Mouse (Mus musculus): Measurements from ENCODE around the gene Ctns.
A peak's percentile ranks its signal among the peaks of the same experiment; 100 is the strongest.

The Ctns gene

DNA sequence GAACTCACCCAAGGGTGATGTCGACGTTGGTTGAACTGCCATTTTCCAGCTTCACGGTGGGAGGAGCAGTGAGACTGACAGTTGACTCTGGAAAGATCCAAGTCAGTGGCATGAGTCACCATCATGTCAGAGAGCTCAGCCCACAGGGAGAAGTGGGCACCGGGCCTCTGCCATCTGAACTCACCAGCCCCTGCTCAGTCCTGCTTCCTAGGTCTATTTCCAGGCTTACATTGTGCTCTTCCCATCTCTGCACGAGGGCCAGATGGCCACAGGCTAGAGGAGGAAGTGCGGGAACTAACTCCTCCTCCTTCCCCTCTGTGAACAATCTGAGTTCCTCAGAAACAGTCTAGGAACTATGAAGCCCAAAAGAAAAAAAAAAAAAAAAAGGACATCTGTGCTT is 5.8 kb downstream of the Ctns start:
- no peak for DNase-seq

DNA sequence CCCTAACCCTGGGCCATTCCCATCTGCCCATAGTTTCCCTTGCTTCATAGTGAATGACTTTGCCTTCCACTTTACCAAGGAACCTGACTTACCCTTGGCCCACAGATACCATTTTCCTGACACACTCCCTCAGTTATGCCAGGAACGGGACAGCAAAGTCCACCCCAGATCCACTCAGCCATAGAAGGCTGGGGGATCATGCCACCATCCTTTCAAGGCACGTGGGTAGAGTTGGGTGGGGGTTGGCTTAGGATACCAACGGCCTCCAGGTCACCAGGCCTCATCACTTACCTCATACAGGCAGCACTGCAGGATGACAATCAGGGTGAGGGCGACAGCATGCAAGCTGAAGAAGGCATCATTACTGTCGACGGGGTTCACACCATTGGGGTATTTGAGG is 11.6 kb downstream of the Ctns start:
- no peak for DNase-seq

DNA sequence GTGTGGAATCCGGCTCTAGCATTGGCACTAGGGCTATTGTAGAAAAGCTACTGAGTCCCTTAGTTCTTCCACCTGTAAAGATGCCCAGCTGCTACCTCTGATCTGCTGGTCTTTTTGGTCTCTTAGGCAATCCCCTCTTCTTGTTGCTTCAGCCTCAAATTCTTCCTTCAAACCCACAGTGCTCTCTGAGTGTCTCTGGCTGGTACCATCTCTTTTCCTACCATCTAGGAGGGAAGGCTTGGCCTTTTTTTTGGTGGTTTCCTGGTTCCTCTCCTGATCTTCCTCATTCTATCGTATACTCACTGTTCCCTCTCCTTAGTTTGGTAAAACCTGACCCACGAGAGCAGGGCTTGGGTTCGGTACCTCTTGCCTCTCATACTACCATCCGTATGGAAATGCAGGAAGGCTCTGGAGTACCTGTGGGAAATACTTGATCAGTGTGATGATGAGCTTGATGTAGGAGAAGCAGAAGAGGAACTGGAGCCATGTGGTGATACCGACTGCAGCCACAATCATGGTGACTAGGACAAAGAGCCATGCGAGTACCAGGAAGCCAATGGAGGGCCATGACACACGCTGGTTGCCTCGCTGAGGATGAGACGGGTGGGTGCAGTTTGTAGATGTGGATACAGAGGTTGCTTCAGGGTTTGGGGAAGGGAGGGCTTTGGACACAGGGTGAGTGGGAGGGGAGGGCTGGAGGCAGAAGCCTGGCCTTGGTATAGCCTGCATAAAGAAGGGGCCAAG is 12.8 kb downstream of the Ctns start:
- no peak for DNase-seq

DNA sequence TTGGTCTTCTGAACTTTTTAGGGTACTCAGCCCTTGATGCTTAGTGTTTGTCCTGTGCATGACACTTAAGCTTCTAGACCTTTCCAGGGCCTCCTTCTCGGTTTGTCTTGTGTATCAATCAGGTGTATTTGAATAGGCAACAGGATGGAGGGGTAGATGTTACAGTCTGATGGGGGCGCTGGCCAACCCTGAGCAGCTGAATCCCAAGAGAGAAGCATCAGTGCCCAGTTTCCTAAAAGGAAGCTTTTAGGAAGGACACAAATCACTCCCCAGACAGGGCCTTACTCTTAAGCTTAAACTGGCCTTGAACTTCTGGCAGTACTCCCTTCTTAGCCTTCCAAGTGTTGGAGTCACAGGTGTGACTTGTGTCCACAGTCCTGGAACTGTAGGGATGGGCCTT is 20.9 kb downstream of the Ctns start:
- peak in 1 of 2 experiments; percentile 10 for DNase-seq

DNA sequence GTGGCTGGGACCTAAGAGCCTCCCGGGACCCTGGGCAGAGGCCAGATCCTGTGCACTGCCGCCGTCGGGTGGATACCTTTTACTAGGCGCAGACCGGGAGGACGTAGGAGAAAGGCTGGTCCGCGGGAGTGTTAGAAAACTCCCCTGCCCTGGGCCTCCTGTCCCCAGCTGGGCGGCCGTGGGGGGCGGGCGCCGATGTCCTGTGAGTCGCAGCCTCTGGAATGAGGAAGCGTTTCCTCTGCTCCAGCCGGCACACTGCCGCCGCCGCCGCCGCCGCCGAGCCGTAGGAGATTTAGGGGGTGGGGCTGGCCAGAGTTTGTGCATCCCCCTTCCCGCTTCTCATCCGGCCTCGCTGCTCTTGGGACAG is 21.4 kb downstream of the Ctns start:
- DNase-seq: no peak

DNA sequence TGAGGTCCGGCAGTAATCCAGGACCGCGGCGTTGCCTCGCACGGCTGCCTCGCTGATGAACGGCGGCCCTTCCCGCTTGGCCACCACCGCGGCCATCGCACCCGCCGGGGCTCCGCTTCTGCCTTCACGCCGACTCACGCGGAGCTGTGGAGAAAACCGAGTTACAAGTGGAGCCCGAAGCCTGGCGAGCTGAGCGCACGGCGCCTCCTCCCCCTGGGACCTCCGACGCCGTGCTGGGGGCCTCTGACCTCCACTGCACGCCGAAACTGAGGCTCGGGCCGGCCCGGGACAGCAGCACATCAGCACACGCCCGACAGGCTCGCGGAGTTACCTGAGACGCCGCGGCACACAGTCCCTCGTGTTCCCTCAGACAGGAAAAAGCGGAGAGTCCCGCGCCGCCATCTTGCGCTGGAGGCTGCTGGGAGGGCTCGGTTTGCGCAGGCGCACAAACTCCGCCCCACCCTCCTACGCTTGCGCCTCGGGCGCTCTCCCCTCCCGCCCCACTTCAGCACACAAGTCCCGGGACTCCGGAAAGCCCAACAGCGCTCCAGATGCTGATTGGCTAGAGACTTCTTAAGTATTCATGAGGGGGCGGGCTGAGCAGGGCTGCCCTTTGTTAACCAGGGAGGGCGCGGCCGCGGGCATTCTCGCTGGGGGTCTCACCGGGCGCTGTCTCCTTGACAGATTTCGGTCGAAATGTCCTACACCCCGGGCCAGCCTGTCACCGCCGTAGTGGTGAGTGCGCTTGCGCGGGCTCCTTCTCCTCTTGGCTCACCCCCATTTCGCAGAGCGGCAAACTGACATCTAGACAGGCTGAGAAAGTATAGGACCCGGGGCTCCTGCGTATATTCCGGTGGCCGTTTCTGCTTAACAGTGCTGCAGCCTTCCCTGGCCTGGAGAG is 22.0 kb downstream of the Ctns start, which contains the start of the genes Emc6 and Tax1bp3:
TSS of gene Emc6 (minus strand) at position 430 of the 901 bp plus-strand sequence.
TSS of gene Tax1bp3 (plus strand) at position 476 of the 901 bp plus-strand sequence.
- peak; percentile 96 to 97 for DNase-seq

DNA sequence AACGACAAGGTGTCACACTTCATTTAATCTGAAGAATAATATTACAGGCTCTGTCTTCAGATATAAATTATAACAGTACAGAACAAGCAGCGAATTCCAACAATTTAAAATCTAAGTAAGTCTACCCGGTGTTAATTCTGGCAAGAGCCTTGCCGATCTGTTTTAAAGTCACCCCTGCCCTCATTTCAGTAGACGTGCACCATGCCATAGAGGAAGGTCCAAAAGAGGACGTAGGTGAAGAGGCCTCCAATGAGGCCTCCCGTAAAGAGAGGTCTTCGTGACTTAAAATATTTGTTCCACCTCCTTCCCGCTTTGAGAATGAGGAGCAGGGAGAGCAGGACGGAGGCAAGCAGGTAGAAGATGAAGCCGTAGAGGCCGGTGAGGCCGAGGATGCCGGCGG is 22.7 kb downstream of the Ctns start:
- no peak for DNase-seq

DNA sequence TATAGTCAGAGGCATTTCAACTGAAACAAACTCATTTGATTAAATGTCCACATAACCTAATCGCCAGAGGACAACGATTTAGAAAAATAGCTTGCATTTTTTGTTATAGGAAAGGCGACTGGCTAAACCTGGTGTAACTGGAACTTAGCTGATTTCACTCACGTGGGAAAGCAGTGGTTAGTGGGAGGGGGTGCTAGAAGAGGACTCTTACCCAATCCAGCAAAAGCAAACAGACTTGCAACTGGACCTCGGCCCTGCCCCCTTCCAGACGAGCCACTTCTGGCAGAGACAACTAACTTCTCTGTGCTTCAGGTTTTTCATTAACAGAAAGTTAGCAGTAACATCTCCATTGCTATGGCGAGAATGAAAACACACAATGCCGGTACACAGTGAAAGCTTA is 23.2 kb downstream of the Ctns start:
- DNase-seq: no peak

DNA sequence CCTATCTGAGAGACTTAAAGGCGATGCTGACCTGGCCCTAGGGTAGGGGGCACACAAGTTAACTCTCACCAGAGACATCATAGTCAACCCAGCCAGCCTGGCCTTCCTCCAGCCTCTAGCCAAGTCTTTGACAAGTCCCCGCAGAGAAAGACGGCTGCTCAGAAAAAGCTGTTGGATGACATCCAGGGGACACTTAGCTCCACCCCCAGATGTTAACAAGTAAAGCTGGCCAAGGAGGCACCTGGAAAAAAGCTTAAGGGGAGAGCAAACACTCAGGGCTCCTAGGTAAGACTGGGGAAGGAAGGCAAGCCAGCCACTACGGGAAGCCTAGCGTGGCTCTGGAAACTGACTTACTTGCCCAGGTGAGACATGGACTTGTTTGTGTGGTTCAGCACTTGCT is 26.7 kb downstream of the Ctns start:
- DNase-seq: no peak

DNA sequence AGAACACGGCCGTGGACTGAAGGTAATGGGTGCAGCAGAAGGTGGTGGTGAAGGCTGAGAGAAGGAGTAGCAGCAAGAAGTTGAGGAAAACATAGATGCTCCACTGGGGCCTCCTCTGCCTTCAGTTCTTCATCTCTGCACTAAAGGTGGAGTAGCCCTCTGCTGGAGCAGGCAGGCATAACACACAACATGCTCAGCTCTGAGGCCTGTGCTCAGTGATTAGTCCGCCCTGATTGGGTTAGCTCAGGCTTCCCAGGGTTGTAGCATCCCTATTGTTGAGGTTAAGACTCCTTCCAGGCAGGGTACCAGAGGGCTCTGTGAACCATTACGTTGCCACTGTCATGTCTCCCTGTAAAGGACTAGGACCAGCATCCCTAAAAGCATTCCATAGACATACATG is 29.6 kb downstream of the Ctns start:
- peak; percentile 60 to 63 for DNase-seq

DNA sequence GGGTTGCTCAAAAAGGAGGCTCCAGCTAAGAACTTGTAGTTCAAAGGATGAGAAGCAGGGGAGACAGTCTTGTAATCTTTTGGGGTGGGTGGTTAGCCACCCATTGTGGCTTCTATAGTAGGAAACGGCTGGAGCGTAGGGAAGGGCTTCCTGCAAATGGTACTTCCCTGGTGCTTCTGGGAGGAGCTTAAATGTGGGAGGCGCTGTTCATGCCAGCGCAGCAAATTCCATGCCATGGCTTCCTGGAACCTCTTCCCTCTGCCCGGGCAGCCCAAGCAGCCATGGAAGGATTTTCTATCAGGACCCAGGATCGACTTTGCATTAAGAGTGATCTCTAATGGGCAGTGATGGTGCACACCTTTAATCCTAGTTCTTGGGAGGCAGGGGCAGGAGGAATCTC is 30.3 kb downstream of the Ctns start:
- DNase-seq: no peak

DNA sequence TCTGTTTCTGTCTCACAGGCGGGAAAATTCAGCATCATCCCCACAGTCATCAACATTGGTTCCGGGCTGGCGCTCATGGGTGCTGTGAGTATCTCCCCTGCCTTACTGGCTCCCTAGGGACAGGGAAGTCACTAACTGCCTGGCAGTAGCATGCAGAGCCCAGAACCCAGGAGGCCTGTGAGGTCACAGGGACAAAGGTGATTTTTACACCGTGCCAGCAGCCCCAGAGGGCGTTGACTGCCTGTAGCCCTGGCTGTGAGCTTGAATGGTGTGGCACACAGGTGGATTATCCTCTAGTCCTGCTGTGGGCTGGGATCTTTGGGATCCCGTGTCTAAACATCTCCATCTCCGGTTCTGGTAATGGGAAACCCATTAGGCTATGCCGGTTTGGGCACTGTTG is 30.8 kb downstream of the Ctns start:
- DNase-seq: no peak

DNA sequence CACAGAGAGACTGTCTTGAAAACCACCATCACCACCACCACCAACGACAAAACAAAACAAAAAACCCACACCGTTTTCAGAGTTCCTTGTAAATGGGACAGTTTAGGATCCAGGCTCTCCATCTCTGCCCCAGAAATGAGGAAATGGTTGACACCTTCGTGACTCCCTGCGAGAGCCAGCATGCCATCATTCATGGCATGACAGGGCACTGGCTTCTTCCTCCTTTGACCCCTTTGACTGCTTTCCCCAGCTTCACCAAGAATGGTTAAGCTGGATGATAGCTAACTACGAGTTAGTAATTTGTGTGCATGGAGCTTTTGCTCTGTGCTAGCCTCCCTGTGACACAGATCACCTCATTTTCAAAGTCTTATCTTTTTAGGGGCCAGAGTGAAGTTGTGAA is 36.6 kb downstream of the Ctns start:
- no peak for DNase-seq

DNA sequence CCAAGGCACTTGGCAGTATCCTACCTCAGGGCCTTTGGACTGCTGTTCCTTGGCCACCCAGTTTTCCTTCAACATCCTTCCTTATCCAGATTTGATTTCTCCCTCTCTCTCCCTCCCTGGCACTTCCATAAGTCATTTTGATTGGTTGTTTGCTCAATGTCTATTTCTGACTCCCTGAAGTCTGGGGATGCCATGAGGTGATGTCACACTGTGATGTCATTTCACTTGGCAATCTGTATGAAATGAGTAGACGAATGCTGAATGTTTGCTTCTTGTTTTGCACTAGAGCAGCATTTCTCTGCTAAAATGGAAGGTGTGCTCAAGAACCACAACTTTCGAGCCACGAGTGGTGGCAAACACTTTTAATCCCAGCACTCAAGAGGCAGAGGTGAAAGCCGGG is 37.2 kb downstream of the Ctns start:
- DNase-seq: no peak

DNA sequence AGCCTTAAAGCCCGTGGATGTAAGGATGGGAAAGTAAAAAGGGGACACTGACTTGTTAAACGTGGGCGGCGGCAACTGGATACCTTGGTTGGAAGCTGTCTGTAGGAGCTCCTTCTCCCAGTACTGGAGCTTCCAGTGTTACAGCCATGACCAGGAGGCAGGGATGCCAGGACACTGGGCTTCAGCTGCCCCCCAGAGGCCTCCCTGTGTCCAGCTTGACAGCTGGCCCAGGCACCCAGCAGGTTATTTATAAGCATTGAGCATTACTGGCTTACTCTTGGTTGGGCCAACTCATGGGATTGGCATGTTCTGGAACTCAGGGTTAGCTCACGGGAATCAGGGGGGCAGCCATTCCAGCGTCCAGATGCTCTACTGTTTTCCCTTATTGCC is 38.0 kb downstream of the Ctns start:
- DNase-seq: no peak

DNA sequence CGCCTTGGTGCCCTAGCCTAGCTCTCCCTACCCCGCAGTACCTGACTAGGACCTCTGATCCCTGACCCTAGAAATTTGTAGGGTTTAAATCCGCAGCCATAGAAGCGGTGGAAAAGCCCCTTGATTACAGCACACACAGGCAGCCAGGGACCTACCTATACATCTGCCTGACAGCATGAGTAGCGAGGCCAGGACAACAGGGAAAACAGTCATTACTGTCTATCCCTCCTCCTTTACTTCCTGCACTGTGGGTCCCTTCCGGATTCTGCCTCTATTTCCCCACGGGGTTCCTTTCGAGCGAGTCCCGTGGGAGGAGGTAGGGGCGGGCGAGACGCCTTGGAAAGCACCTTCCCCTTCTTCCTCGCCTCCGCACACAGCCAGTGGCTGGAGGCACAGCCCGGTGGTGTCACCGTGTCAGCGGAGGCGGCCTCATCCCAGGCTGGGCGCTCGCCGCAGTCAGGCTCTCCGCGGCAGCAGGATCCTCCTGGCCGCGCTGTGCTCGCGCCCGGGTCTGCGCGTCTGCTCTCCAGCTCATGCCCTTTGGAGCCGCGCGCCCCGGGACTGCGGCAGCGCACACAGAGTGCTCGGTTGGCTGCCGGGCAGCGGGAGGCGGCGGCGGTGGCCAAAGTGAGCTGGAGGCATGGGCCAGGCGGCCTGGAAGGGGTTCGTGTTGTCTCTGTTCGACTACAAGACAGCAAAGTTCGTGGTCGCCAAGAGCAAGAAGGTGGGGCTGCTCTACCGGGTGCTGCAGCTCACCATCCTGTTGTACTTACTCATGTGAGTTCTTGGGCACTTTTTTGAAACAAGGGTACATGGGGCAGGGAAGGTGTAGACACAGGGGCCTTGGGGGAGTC is 38.7 kb downstream of the Ctns start, which contains the start of gene P2rx5:
TSS of gene P2rx5 (plus strand) at position 465 of the 854 bp plus-strand sequence.
- no peak for DNase-seq

DNA sequence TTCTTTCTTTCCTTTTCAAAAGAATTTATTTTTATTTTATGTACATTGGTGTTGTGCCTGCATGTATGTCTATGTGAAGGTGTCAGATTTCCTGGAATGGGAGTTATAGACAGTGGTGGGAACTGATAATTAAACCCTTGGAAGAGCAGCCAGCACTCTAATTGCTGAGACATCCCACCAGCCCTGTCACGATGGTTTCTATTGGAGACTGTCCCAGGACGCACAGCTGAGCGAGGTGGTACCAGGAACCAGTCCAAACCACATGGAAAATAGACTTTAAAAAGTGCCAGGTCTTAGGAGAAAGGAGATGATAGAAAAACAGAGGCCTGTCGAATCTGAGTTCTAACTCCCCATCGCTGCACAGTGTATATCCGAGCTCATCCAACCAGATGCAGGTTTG is 43.8 kb downstream of the Ctns start:
- DNase-seq: no peak

DNA sequence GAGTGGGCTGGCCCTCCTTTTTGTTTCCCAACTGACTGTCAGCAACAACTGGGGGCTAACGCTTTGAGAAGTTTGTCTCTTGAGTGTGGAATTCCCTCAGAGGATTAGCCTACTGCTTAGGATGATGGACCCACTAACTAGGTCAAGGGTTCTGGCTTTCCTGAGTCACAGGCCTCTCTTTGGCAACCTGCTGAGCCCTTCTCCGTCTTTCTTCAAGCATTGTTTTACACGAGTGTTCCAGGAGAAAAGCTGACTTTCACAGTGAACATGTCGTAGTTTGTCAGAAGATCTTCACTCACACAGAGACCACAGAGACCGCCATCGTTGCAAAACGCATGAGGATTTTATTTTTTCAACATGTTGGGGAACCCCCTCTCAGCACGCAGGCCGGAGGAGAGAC is 50.6 kb downstream of the Ctns start:
- DNase-seq: no peak

DNA sequence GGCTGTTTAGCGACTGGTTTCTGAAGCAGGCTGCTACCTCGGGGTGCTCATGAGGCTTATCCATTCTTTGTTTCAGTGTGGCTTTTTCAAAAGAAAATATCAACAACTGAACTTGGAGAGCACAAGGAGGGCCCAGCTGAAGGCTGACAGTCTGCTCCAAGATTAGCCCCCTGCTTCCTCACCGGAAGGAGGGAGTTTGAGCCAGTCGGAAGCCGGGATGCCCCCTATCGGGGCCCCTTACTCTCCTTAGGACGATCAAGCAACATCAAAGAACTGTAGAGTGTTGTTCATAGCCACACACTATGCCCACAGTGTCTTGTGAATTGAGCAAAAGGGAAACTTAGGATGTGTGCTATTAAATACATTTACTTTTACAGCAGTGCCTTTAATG is 51.9 kb downstream of the Ctns start:
- no peak for DNase-seq

DNA sequence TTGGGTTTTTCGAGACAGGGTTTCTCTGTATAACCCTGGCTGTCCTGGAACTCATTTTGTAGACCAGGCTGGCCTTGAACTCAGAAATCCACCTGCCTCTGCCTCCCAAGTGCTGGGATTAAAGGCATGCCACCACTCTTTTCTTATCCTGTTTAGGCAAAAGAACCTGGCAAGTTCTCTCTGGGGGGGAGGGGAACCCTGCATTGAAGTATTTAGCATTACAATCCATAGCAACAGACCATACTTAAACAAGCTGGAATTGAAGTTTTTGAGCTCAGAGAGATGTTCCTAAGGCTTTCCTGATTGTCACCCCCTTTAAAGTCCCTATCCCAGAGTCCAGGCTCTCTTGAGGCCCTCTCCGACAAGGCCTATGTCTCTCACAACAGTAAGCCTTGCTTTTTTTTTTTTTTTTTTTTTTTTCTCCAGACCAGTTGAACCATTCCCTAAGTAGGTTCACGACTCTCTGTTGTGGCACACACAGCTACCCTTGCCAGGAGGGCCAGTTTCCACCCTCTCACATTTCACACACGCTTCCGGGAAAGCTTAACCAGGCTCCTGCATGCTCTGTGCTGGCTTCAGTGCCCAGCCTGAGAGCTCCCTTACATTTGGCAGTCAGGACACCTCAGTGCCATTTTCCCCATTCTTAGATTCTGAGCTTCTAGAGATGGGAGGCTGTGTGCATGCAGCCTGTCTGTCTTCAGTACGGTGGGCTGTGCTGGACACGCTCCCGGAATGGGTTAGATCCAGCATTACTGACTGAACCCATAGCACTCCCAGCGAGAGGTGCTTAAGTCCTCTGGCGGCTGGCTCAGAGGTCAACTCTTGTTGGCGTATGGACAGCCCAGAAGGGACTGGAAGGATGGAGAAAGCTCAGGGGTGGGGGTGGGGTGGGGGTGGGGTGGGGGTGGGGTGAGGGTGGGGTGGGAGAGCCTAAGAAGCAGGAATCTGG is 52.5 kb downstream of the Ctns start:
- no peak for DNase-seq

DNA sequence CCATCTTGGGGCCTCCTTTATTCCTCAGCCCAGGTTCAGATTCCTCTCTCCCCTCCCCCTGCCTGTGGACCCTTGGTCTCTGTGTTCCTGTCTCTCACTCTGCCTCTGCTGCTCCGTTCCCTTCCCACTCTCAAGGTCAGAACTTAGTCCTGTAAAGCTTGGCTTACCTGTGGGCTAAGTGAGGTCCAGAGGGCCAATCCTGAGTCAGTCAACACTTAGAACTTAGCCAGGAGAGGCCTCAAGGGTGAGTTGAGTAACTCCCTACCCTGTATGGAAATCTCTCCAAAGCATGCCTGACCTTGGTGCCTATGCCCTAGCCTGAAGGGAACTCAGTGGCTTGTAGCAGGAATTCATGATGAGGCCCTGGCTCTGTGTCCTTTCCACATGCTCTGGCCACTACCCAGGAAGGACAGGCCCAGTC is 54.6 kb downstream of the Ctns start:
- no peak for DNase-seq
